Mouse (Mus musculus) liver, embryonic 14.5 days (tissue): ENCODE measurements around the gene Olfr574. TPM values are rescaled to one million over a fixed set of nuclear protein-coding genes. Genes with fewer than 3 reads are reported as not detected.
A peak's percentile ranks its signal among the peaks of the same experiment; 100 is the strongest.

ENCODE experiments used
- ATAC-seq: fragments of 200-750 bp; cut with Nextera tagmentation; 2 replicates; pipeline ENCODE4 v1.8.0; 2017; ENCODE audit warnings: moderate number of reproducible peaks, mild to moderate bottlenecking, moderate library complexity; ENCODE audit not compliant: insufficient read depth
- DNase-seq, 3 experiments: peaks; one replicate each; pipeline ENCODE4 v3.0.0-alpha.2; 2012 to 2013; ENCODE audit warnings: low read depth in 3 of 3, low spot score in 3 of 3
- H3K27ac ChIP-seq: fragments of 300-500 bp; sonication (generic); 2 replicates; pipeline ENCODE4 v1.5.1; 2014; ENCODE audit warnings: moderate library complexity, mild to moderate bottlenecking, control low read depth, inconsistent platforms
- H3K27me3 ChIP-seq: fragments of 300-500 bp; sonication (generic); 2 replicates; pipeline ENCODE4 v1.6.1; 2014; ENCODE audit warnings: mild to moderate bottlenecking, low read length, moderate library complexity; ENCODE audit not compliant: control insufficient read depth, insufficient read depth
- H3K36me3 ChIP-seq: fragments of 300-500 bp; sonication (generic); replicated peaks from 2 replicates; pipeline ENCODE4 v1.6.1; 2014; ENCODE audit warnings: low read depth; ENCODE audit not compliant: control insufficient read depth, insufficient read depth
- H3K4me1 ChIP-seq, 2 experiments: fragments of 200-500 bp in 1 of 2; fragments of 300-500 bp in 1 of 2; sonication (generic) in 1 of 2; replicated peaks; 2 replicates each; pipeline ENCODE4 v1.6.1; 2012 to 2014; ENCODE audit warnings: antibody characterized with exemption in 1 of 2, inconsistent platforms in 1 of 2, low read length in 1 of 2; ENCODE audit not compliant: control insufficient read depth in 2 of 2, insufficient read depth in 2 of 2
- H3K4me2 ChIP-seq: fragments of 300-500 bp; sonication (generic); 2 replicates; pipeline ENCODE4 v1.6.1; 2014; ENCODE audit warnings: low read depth, mild to moderate bottlenecking, control low read depth, moderate library complexity
- H3K4me3 ChIP-seq, 2 experiments: fragments of 200-500 bp in 1 of 2; fragments of 300-500 bp in 1 of 2; sonication (generic) in 1 of 2; 2 replicates each; pipeline ENCODE4 v1.5.1; 2012 to 2014; ENCODE audit warnings: low read depth in 2 of 2, low read length in 2 of 2, mild to moderate bottlenecking in 2 of 2, control low read depth in 1 of 2, inconsistent platforms in 1 of 2, moderate library complexity in 1 of 2; ENCODE audit not compliant: insufficient read depth in 1 of 2
- H3K9ac ChIP-seq: fragments of 300-500 bp; sonication (generic); replicated peaks from 2 replicates; pipeline ENCODE4 v1.6.1; 2014; ENCODE audit warnings: mild to moderate bottlenecking, control low read depth, moderate library complexity
- H3K9me3 ChIP-seq: fragments of 300-500 bp; sonication (generic); 2 replicates; pipeline ENCODE4 v1.6.1; 2016; ENCODE audit warnings: low read length, mixed read lengths; ENCODE audit not compliant: control insufficient read depth
- CTCF ChIP-seq: IDR thresholded peaks from 2 replicates; pipeline ENCODE4 v1.5.1; 2016; ENCODE audit warnings: antibody characterized with exemption, low read depth, control low read depth
- EP300 ChIP-seq: IDR thresholded peaks from 2 replicates; pipeline ENCODE4 v1.6.1; 2016; ENCODE audit warnings: antibody characterized with exemption, low read depth
- WGBS: fragments of 180-500 bp; shearing (Covaris S2); extraction: QIAGEN DNeasy Blood & Tissue Kit; methylation state at CpG from one replicate; pipeline ENCODE4 v1.1.7; 2014; ENCODE audit not compliant: insufficient replicate concordance; 5-methylcytosine and 5-hydroxymethylcytosine counted together
- polyA plus RNA-seq, 2 experiments: library from polyadenylated mRNA; depleted of rRNA in 1 of 2; stranded (reverse) in 1 of 2; unstranded in 1 of 2; fragments of >200 nt; fragmentation: Nextera tagmentation in 1 of 2; extraction: Ambion mirVana in 1 of 2; gene quantifications; 2 replicates each; pipeline versions ENCODE4 v1.2.1 to v1.2.3; 2012 to 2014

Olfr574 gene
- not detected in 2 replicates for polyA plus RNA-seq (2012; rRNA removed)
- not detected in 2 replicates for polyA plus RNA-seq (2014; fragmentation: Nextera tagmentation; extraction: Ambion mirVana)

DNA sequence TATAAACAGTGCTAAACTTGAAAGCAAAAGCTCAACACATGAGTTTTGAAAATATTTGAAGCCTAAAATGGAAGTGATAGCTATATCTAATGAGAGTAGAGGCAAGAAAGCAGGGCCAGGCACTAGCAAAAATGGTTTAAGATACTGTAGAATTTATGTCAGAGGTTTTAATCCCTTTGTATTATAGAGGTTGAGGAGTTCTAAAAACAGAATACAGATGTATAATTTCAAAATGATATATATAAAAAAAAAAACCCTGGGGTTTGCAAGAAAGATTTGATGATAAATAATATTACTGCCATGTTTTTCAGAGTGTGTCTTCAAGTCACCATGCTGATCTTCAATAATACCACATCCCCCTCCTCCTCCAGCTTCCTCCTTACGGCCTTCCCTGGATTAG, at the start of gene Olfr574:
Olfr574 (plus strand) TSS at position 301 of the 400 bp plus-strand sequence.
- no peak within 1 kb of the TSS for H3K4me3 ChIP-seq
- no peak for ATAC-seq
- H3K27me3 ChIP-seq = no peaks in the 10 kb centered on the region
- H3K36me3 ChIP-seq = no peaks in the 10 kb centered on the region
- DNase-seq = no peak
- WGBS = 63% methylated on average over 1 of the region's 1 CpGs
- H3K9ac ChIP-seq = no peak within 1 kb of the TSS
- no peak within 1 kb of the TSS for H3K4me2 ChIP-seq
- no peak for TF ChIP-seq CTCF
- no peak for TF ChIP-seq EP300
- no peak within 1 kb of the TSS for H3K27ac ChIP-seq
- H3K4me1 ChIP-seq = no peaks in the 10 kb centered on the region
- no peaks in the 10 kb centered on the region for H3K9me3 ChIP-seq

DNA sequence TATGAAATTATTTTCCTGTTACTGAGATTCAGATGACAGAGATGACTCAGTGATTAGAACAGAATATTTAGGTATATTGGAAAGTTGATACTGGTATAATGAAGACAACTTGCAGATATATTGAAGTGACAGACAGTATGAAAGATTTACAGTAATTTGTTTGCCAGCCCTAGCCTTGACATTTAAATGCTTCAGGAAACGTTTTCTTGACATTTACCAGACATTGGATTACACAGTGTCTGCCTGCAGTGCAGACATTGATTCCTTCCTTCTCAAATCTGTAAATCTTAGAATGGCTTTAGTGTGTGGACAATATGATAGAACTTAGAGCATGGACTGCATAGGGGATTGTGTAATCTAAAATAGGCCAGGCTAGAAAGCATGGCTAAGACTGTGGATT, 33.0 kb upstream of the Olfr574 start:
- Histone ChIP-seq H3K4me3 (no peak overlapping the region), H3K9ac (no peak overlapping the region), H3K27ac (no peak overlapping the region), H3K27me3 (no peaks in the 10 kb centered on the region), H3K4me2 (no peak overlapping the region), H3K36me3 (no peaks in the 10 kb centered on the region), H3K9me3 (no peaks in the 10 kb centered on the region), H3K4me1 (no peaks in the 10 kb centered on the region)
- 15% methylated on average over 1 of the region's 1 CpGs for WGBS
- ATAC-seq = no peak
- no peak for DNase-seq
- TF ChIP-seq CTCF = no peak
- TF ChIP-seq EP300 = no peak

- Histone ChIP-seq H3K36me3 (no peaks in the 10 kb centered on the region), H3K9ac (no peak overlapping the region), H3K4me1 (no peaks in the 10 kb centered on the region), H3K9me3 (no peaks in the 10 kb centered on the region), H3K27me3 (no peaks in the 10 kb centered on the region), H3K4me3 (no peak overlapping the region), H3K27ac (no peak overlapping the region), H3K4me2 (no peak overlapping the region)
- no peak for TF ChIP-seq CTCF
- TF ChIP-seq EP300 = no peak
- 49% methylated on average over 5 of the region's 5 CpGs for WGBS
- ATAC-seq (no peak), DNase-seq (no peak)
These were observed 31.9 kb upstream of the Olfr574 start for GRCm38 (mm10) chr7:102916405-102916804.

- no peak within 1 kb of the TSS for H3K27ac ChIP-seq
- no peaks in the 10 kb centered on the region for H3K36me3 ChIP-seq
- no peak within 1 kb of the TSS for H3K4me3 ChIP-seq
- no peak within 1 kb of the TSS for H3K4me2 ChIP-seq
- no peaks in the 10 kb centered on the region for H3K27me3 ChIP-seq
- H3K4me1 ChIP-seq = no peaks in the 10 kb centered on the region
- 34% methylated on average over 4 of the region's 4 CpGs for WGBS
- no peaks in the 10 kb centered on the region for H3K9me3 ChIP-seq
- ATAC-seq (no peak), DNase-seq (no peak)
- no peak for TF ChIP-seq EP300
- TF ChIP-seq CTCF = no peak
- no peak within 1 kb of the TSS for H3K9ac ChIP-seq
These were observed 31.0 kb upstream of the Olfr574 start, which contains the start of gene Olfr571 for GRCm38 (mm10) chr7:102917032-102917875. TSS of gene Olfr571 (minus strand) at chr7:102917536.

- 11% methylated on average over 1 of the region's 1 CpGs for WGBS
- Histone ChIP-seq H3K27me3 (no peaks in the 10 kb centered on the region), H3K36me3 (no peaks in the 10 kb centered on the region), H3K4me1 (no peaks in the 10 kb centered on the region), H3K9me3 (no peaks in the 10 kb centered on the region), H3K4me2 (no peak overlapping the region), H3K4me3 (no peak overlapping the region), H3K27ac (no peak overlapping the region), H3K9ac (no peak overlapping the region)
- DNase-seq (peak; percentile 6 to 35 (median 33)), ATAC-seq (no peak)
- TF ChIP-seq CTCF (peak; percentile 57; the same call in 1 of the 2 replicates), EP300 (no peak)
These were observed 28.6 kb upstream of the Olfr574 start for GRCm38 (mm10) chr7:102919632-102920031.
